Mouse (Mus musculus): ENCODE data around the gene Ankrd44. TPM values are rescaled to one million over a fixed set of nuclear protein-coding genes. Genes with fewer than 3 reads are reported as not detected.

The Ankrd44 gene
- total RNA-seq, 1 experiment from 2014 or later: 49.5 TPM

- no peak for ATAC-seq (replicated peaks in 1 of 2; ENCODE audit: insufficient read depth in 1 of 2, low FRiP score in 2 of 2, low TSS enrichment in 1 of 2, low read depth in 1 of 2, poor library complexity in 2 of 2, severe bottlenecking in 2 of 2)
These were observed 211.0 kb downstream of the Ankrd44 start for GRCm38 (mm10) chr1:54715061-54715760.

- no peak for ATAC-seq (replicated peaks in 1 of 2; ENCODE audit: insufficient read depth in 1 of 2, low FRiP score in 2 of 2, low TSS enrichment in 1 of 2, low read depth in 1 of 2, poor library complexity in 2 of 2, severe bottlenecking in 2 of 2)
These were observed 212.7 kb downstream of the Ankrd44 start for GRCm38 (mm10) chr1:54713231-54714173.

GRCm38 (mm10) chr1:54711568-54711967 is 214.6 kb downstream of the Ankrd44 start:
- no peak for ATAC-seq (replicated peaks in 1 of 2; ENCODE audit: insufficient read depth in 1 of 2, low FRiP score in 2 of 2, low TSS enrichment in 1 of 2, low read depth in 1 of 2, poor library complexity in 2 of 2, severe bottlenecking in 2 of 2)

- peak; percentile 4 to 17; a peak in 1 of 4 replicates for ATAC-seq (replicated peaks in 1 of 2; ENCODE audit: insufficient read depth in 1 of 2, low FRiP score in 2 of 2, low TSS enrichment in 1 of 2, low read depth in 1 of 2, poor library complexity in 2 of 2, severe bottlenecking in 2 of 2)
These were observed 215.6 kb downstream of the Ankrd44 start for GRCm38 (mm10) chr1:54710550-54710949.

- ATAC-seq (replicated peaks in 1 of 2; ENCODE audit: insufficient read depth in 1 of 2, low FRiP score in 2 of 2, low TSS enrichment in 1 of 2, low read depth in 1 of 2, poor library complexity in 2 of 2, severe bottlenecking in 2 of 2): no peak
These were observed 218.2 kb downstream of the Ankrd44 start for GRCm38 (mm10) chr1:54707888-54708565.

- ATAC-seq (replicated peaks in 1 of 2; ENCODE audit: insufficient read depth in 1 of 2, low FRiP score in 2 of 2, low TSS enrichment in 1 of 2, low read depth in 1 of 2, poor library complexity in 2 of 2, severe bottlenecking in 2 of 2): no peak
These were observed 218.9 kb downstream of the Ankrd44 start for GRCm38 (mm10) chr1:54707036-54707887.

GRCm38 (mm10) chr1:54706621-54707020 is 219.6 kb downstream of the Ankrd44 start:
- ATAC-seq (replicated peaks in 1 of 2; ENCODE audit: insufficient read depth in 1 of 2, low FRiP score in 2 of 2, low TSS enrichment in 1 of 2, low read depth in 1 of 2, poor library complexity in 2 of 2, severe bottlenecking in 2 of 2): peak in 1 of 2 experiments; percentile 67; a peak in 2 of 4 replicates

- ATAC-seq (replicated peaks in 1 of 2; ENCODE audit: insufficient read depth in 1 of 2, low FRiP score in 2 of 2, low TSS enrichment in 1 of 2, low read depth in 1 of 2, poor library complexity in 2 of 2, severe bottlenecking in 2 of 2): no peak
These were observed 222.7 kb downstream of the Ankrd44 start for GRCm38 (mm10) chr1:54703466-54703865.

GRCm38 (mm10) chr1:54702918-54703317 is 223.3 kb downstream of the Ankrd44 start:
- ATAC-seq (replicated peaks in 1 of 2; ENCODE audit: insufficient read depth in 1 of 2, low FRiP score in 2 of 2, low TSS enrichment in 1 of 2, low read depth in 1 of 2, poor library complexity in 2 of 2, severe bottlenecking in 2 of 2): no peak

GRCm38 (mm10) chr1:54695396-54695795 is 230.8 kb downstream of the Ankrd44 start:
- ATAC-seq (replicated peaks in 1 of 2; ENCODE audit: insufficient read depth in 1 of 2, low FRiP score in 2 of 2, low TSS enrichment in 1 of 2, low read depth in 1 of 2, poor library complexity in 2 of 2, severe bottlenecking in 2 of 2): no peak

- ATAC-seq (replicated peaks in 1 of 2; ENCODE audit: insufficient read depth in 1 of 2, low FRiP score in 2 of 2, low TSS enrichment in 1 of 2, low read depth in 1 of 2, poor library complexity in 2 of 2, severe bottlenecking in 2 of 2): no peak
These were observed 234.4 kb downstream of the Ankrd44 start for GRCm38 (mm10) chr1:54691824-54692223.

- ATAC-seq (replicated peaks in 1 of 2; ENCODE audit: insufficient read depth in 1 of 2, low FRiP score in 2 of 2, low TSS enrichment in 1 of 2, low read depth in 1 of 2, poor library complexity in 2 of 2, severe bottlenecking in 2 of 2): peak; percentile 80 to 89
These were observed 235.8 kb downstream of the Ankrd44 start for GRCm38 (mm10) chr1:54690291-54690965.

- no peak for ATAC-seq (replicated peaks in 1 of 2; ENCODE audit: insufficient read depth in 1 of 2, low FRiP score in 2 of 2, low TSS enrichment in 1 of 2, low read depth in 1 of 2, poor library complexity in 2 of 2, severe bottlenecking in 2 of 2)
These were observed 237.7 kb downstream of the Ankrd44 start for GRCm38 (mm10) chr1:54688441-54688840.

GRCm38 (mm10) chr1:54684316-54684715 is 241.9 kb downstream of the Ankrd44 start:
- ATAC-seq (replicated peaks in 1 of 2; ENCODE audit: insufficient read depth in 1 of 2, low FRiP score in 2 of 2, low TSS enrichment in 1 of 2, low read depth in 1 of 2, poor library complexity in 2 of 2, severe bottlenecking in 2 of 2): no peak

- ATAC-seq (replicated peaks in 1 of 2; ENCODE audit: insufficient read depth in 1 of 2, low FRiP score in 2 of 2, low TSS enrichment in 1 of 2, low read depth in 1 of 2, poor library complexity in 2 of 2, severe bottlenecking in 2 of 2): no peak
These were observed 246.6 kb downstream of the Ankrd44 start for GRCm38 (mm10) chr1:54679556-54679955.

- no peak for ATAC-seq (replicated peaks in 1 of 2; ENCODE audit: insufficient read depth in 1 of 2, low FRiP score in 2 of 2, low TSS enrichment in 1 of 2, low read depth in 1 of 2, poor library complexity in 2 of 2, severe bottlenecking in 2 of 2)
These were observed 248.2 kb downstream of the Ankrd44 start for GRCm38 (mm10) chr1:54678037-54678436.
